1 mouse cellular context compared by ENCODE assay signal in genomic region chr2:4918860-4919739, GRCm38 (mm10).
TF ChIP-seq lines count a peak whose summit lies in the region.

Phyh (plus strand) TSS chr2:4919019.

TF ChIP-seq in CH12.LX, 34 proteins besides CTCF, POLR2A, EP300 and RAD21 (continued from another document):
- TF ChIP-seq ZC3H11A (IDR thresholded peaks at IDR 0.05; ENCODE audit: low read depth, low read length) (no peak), HCFC1 (IDR thresholded peaks at IDR 0.05; ENCODE audit: low read depth, low read length) (peak; percentile 58; the same call in 1 of the 2 replicates), MAZ (IDR thresholded peaks at IDR 0.05; ENCODE audit: low read depth, low read length) (peak; percentile 87), E2F4 (IDR thresholded peaks at IDR 0.05; ENCODE audit: insufficient replicate concordance, low read depth, low read length) (no peak), MEF2A (IDR thresholded peaks at IDR 0.05; ENCODE audit: borderline replicate concordance, low read depth, low read length) (peak; percentile 56), CHD1 (IDR thresholded peaks at IDR 0.05; ENCODE audit: low read depth, low read length) (no peak), ETS1 (conservative IDR thresholded peaks at IDR 0.05; ENCODE audit: low read depth, low read length) (no peak; the same call in 1 of the 2 replicates), NELFE (IDR thresholded peaks at IDR 0.05; ENCODE audit: low read depth, low read length) (peak; percentile 76), MAFK (IDR thresholded peaks at IDR 0.05; ENCODE audit: insufficient replicate concordance, low read length) (no peak), POLR2AphosphoS2 (IDR thresholded peaks at IDR 0.05; ENCODE audit: low read depth, low read length) (peak; percentile 66; the same call in 1 of the 2 replicates), SIN3A (IDR thresholded peaks at IDR 0.05; ENCODE audit: low read length) (0 out of 2 replicates have a peak, but pooled peaks have one; percentile 46), ELF1 (IDR thresholded peaks at IDR 0.05; ENCODE audit: low read depth, low read length) (0 out of 2 replicates have a peak, but pooled peaks have one; percentile 16), MYC (IDR thresholded peaks at IDR 0.05; ENCODE audit: low read depth, low read length) (no peak), CHD2 (IDR thresholded peaks at IDR 0.05; ENCODE audit: low read length) (peak; percentile 94), JUND (conservative IDR thresholded peaks at IDR 0.05; ENCODE audit: low read depth, low read length) (no peak), ZNF384 (IDR thresholded peaks at IDR 0.05; ENCODE audit: low read depth, low read length) (no peak), JUN (IDR thresholded peaks at IDR 0.05; ENCODE audit: insufficient read depth, low read depth, low read length) (no peak), KAT2A (IDR thresholded peaks at IDR 0.05; ENCODE audit: insufficient replicate concordance, low read length) (0 out of 2 replicates have a peak, but pooled peaks have one; percentile 27), MXI1 (IDR thresholded peaks at IDR 0.05; ENCODE audit: low read depth, low read length) (peak; percentile 69; the same call in 1 of the 2 replicates)
